Mouse (Mus musculus) MEL (cell line): ENCODE data around the gene Gm21985.

Source experiments
- CTCF ChIP-seq, 3 experiments: IDR thresholded peaks in 2 of 3; conservative IDR thresholded peaks in 1 of 3; 2 replicates each; pipeline ENCODE4 v1.5.1; 2011 to 2012; ENCODE audit warnings: low read length in 3 of 3, low read depth in 2 of 3, mild to moderate bottlenecking in 2 of 3, improper control_type of control experiment in 1 of 3, inconsistent platforms in 1 of 3, mixed read lengths in 1 of 3, moderate library complexity in 1 of 3; ENCODE audit not compliant: control insufficient read depth in 1 of 3, insufficient read depth in 1 of 3, poor library complexity in 1 of 3, severe bottlenecking in 1 of 3
- E2F4 ChIP-seq: IDR thresholded peaks from 2 replicates; pipeline ENCODE4 v1.6.1; 2011; ENCODE audit warnings: low read depth, low read length, improper control_type of control experiment, borderline replicate concordance
- ELF1 ChIP-seq: IDR thresholded peaks from 2 replicates; pipeline ENCODE4 v1.6.1; 2014; ENCODE audit warnings: low read depth, mild to moderate bottlenecking, inconsistent platforms, low read length, improper control_type of control experiment, moderate library complexity
- KAT2A ChIP-seq: conservative IDR thresholded peaks from 2 replicates; pipeline ENCODE4 v1.6.1; 2012; ENCODE audit warnings: low read depth, low read length, improper control_type of control experiment, inconsistent platforms
- MXI1 ChIP-seq: IDR thresholded peaks from 2 replicates; pipeline ENCODE4 v1.6.1; 2011; ENCODE audit warnings: mild to moderate bottlenecking, low read depth, low read length, improper control_type of control experiment
- TBP ChIP-seq: IDR thresholded peaks from 2 replicates; pipeline ENCODE4 v1.8.0; 2011; ENCODE audit warnings: low read depth, low read length, improper control_type of control experiment
- UBTF ChIP-seq: IDR thresholded peaks from 2 replicates; pipeline ENCODE4 v1.6.1; 2012; ENCODE audit warnings: low read depth, mild to moderate bottlenecking, inconsistent platforms, low read length, improper control_type of control experiment, moderate library complexity, borderline replicate concordance; ENCODE audit not compliant: insufficient read depth
- ZNF384 ChIP-seq: IDR thresholded peaks from 2 replicates; pipeline ENCODE4 v1.6.1; 2012; ENCODE audit warnings: low read depth, mild to moderate bottlenecking, inconsistent platforms, low read length, improper control_type of control experiment

DNA sequence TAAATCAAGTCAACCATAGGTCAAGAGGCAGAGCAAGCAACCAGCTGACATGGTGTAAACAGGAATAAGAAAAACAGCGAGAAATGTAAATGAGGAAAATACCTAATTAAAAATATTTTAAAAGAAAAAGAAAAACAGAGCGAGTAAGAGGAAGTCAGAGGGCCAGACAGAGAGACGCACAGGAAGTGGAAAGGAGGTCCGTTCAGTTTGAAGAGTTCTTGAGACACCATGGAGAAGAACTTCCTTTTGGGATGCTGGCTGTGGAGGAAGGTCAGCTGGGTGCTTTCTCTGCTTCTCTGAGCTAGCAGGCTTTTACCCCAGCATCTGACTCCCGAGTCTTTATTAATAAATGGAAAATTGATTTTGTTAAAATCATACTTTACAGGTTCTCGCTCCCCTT is 48.5 kb upstream of the Gm21985 start:
- TF ChIP-seq CTCF (IDR thresholded peaks at IDR 0.05 in 2 of 3, conservative IDR thresholded peaks at IDR 0.05 in 1 of 3; ENCODE audit: control insufficient read depth in 1 of 3, insufficient read depth in 1 of 3, low read depth in 2 of 3, low read length in 3 of 3, poor library complexity in 1 of 3, severe bottlenecking in 1 of 3): no peak
- no peak for TF ChIP-seq ZNF384
- TF ChIP-seq ELF1: no peak
- no peak for TF ChIP-seq TBP
- TF ChIP-seq KAT2A: no peak
- no peak for TF ChIP-seq E2F4
- TF ChIP-seq MXI1: no peak
- no peak for TF ChIP-seq UBTF
